10 mouse cellular contexts compared by ENCODE assay signal in genomic region chr17:45718323-45718722, GRCm38 (mm10). TPM values are rescaled to one million over a fixed set of nuclear protein-coding genes. Genes with fewer than 3 reads are reported as not detected.
DNase-seq lines count a peak whose midpoint lies in the region; ATAC-seq lines count a peak whose summit lies in the region.
"Had no signal": no experiment of that assay in that cellular context is flagged by ENCODE, and none has a peak within 500 bp of the region (broad histone marks: within the 10 kb centered on the region; RNA-seq: fewer than 3 reads in every experiment).

No protein-coding gene starts in this region.

- H3K4me3 ChIP-seq in forebrain, embryonic 11.5 days (ENCODE audit: low read depth, low read length), result no peak overlapping the region
- no peak overlapping the region for H3K4me3 ChIP-seq in intestine, embryonic 14.5 days (ENCODE audit: low read depth, low read length)
- H3K4me3 ChIP-seq in midbrain, embryonic 11.5 days (ENCODE audit: low read depth, low read length), result no peak overlapping the region
- H3K4me3 ChIP-seq in stomach, embryonic 16.5 days (replicated peaks; ENCODE audit: low read length), result no peak overlapping the region
- H3K4me3 ChIP-seq: embryonic facial prominence, embryonic 12.5 days; myocyte had no signal

- H3K9ac ChIP-seq in forebrain, embryonic 11.5 days (ENCODE audit: low read length), result no peak overlapping the region
- no peak overlapping the region for H3K9ac ChIP-seq in intestine, embryonic 14.5 days (ENCODE audit: low read length)
- no peak overlapping the region for H3K9ac ChIP-seq in midbrain, embryonic 11.5 days (ENCODE audit: low read length)
- no peak overlapping the region for H3K9ac ChIP-seq in stomach, embryonic 16.5 days (ENCODE audit: low read length)
- H3K9ac ChIP-seq: embryonic facial prominence, embryonic 12.5 days had no signal

- WGBS in forebrain, embryonic 11.5 days, result 11% methylated on average over 10 of the region's 10 CpGs
- WGBS in intestine, embryonic 14.5 days, result 5% methylated on average over 10 of the region's 10 CpGs
- 14% methylated on average over 10 of the region's 10 CpGs for WGBS in midbrain, embryonic 11.5 days
- 5% methylated on average over 10 of the region's 10 CpGs for WGBS in stomach, embryonic 16.5 days

- ATAC-seq in forebrain, embryonic 11.5 days (replicated peaks; ENCODE audit: low FRiP score), result 0 out of 2 replicates have a peak, but pooled peaks have one; percentile 18
- ATAC-seq in intestine, embryonic 14.5 days (replicated peaks; ENCODE audit: low FRiP score, low TSS enrichment, low read depth), result no peak
- peak; percentile 48; the same call in 1 of the 2 replicates for ATAC-seq in midbrain, embryonic 11.5 days (ENCODE audit: low FRiP score)
- ATAC-seq in stomach, embryonic 16.5 days (ENCODE audit: insufficient read depth, low FRiP score), result peak; percentile 65; the same call in 1 of the 2 replicates

- H3K4me2 ChIP-seq in forebrain, embryonic 11.5 days (ENCODE audit: low read depth, low read length, severe bottlenecking), result no peak overlapping the region
- no peak overlapping the region for H3K4me2 ChIP-seq in intestine, embryonic 14.5 days (ENCODE audit: low read length)
- no peak overlapping the region for H3K4me2 ChIP-seq in midbrain, embryonic 11.5 days
- no peak overlapping the region for H3K4me2 ChIP-seq in stomach, embryonic 16.5 days (ENCODE audit: low read depth, low read length)
- H3K4me2 ChIP-seq: embryonic facial prominence, embryonic 12.5 days had no signal

- H3K4me1 ChIP-seq in forebrain, embryonic 11.5 days (replicated peaks; ENCODE audit: control insufficient read depth, insufficient read depth, low read length), result no peaks in the 10 kb centered on the region
- peaks cover 3% of the 10 kb centered on the region; the same call in 1 of the 2 replicates for H3K4me1 ChIP-seq in intestine, embryonic 14.5 days (replicated peaks; ENCODE audit: control insufficient read depth, insufficient read depth, low read length)
- peaks cover 1% of the 10 kb centered on the region for H3K4me1 ChIP-seq in midbrain, embryonic 11.5 days (ENCODE audit: control insufficient read depth, insufficient read depth, low read length)
- H3K4me1 ChIP-seq in stomach, embryonic 16.5 days (ENCODE audit: control insufficient read depth, insufficient read depth, low read length), result no peaks in the 10 kb centered on the region

- no peaks in the 10 kb centered on the region for H3K9me3 ChIP-seq in forebrain, embryonic 11.5 days (ENCODE audit: control insufficient read depth, low read length)
- H3K9me3 ChIP-seq in intestine, embryonic 14.5 days (ENCODE audit: control insufficient read depth, low read length), result no peaks in the 10 kb centered on the region
- no peaks in the 10 kb centered on the region for H3K9me3 ChIP-seq in midbrain, embryonic 11.5 days (ENCODE audit: control insufficient read depth, low read length)
- H3K9me3 ChIP-seq in stomach, embryonic 16.5 days (replicated peaks; ENCODE audit: control insufficient read depth, low read length), result no peaks in the 10 kb centered on the region
- H3K9me3 ChIP-seq: embryonic facial prominence, embryonic 12.5 days had no signal

- no peak overlapping the region for H3K27ac ChIP-seq in forebrain, embryonic 11.5 days (ENCODE audit: low read depth, low read length)
- no peak overlapping the region for H3K27ac ChIP-seq in intestine, embryonic 14.5 days (ENCODE audit: low read depth)
- H3K27ac ChIP-seq in midbrain, embryonic 11.5 days (ENCODE audit: low read depth, low read length), result no peak overlapping the region
- H3K27ac ChIP-seq in stomach, embryonic 16.5 days (ENCODE audit: low read length), result no peak overlapping the region
- H3K27ac ChIP-seq: embryonic facial prominence, embryonic 12.5 days had no signal

- peak; percentile 67 for DNase-seq in ovary, postnatal 36 days (ENCODE audit: low spot score)
- no peak for DNase-seq in ovary, postnatal 10 days (ENCODE audit: low spot score)
- DNase-seq in adrenal gland, postnatal 25 days, result peak; percentile 70
- peak; percentile 74 for DNase-seq in forebrain, embryonic 11.5 days (ENCODE audit: low spot score)
- peak; percentile 77 for DNase-seq in intestine, embryonic 14.5 days (ENCODE audit: low spot score)
- peak; percentile 86 to 89 for DNase-seq in left cerebral cortex, postnatal 14 days (ENCODE audit: low spot score in 2 of 2)
- DNase-seq in midbrain, embryonic 11.5 days (ENCODE audit: low spot score, missing footprints), result peak; percentile 85

- H3K36me3 ChIP-seq in forebrain, embryonic 11.5 days (ENCODE audit: control insufficient read depth, insufficient read depth, low read length), result no peaks in the 10 kb centered on the region
- H3K36me3 ChIP-seq in intestine, embryonic 14.5 days (ENCODE audit: control insufficient read depth, insufficient read depth, low read length), result no peaks in the 10 kb centered on the region
- H3K36me3 ChIP-seq in midbrain, embryonic 11.5 days (ENCODE audit: control insufficient read depth, insufficient read depth, low read length), result no peaks in the 10 kb centered on the region
- H3K36me3 ChIP-seq in stomach, embryonic 16.5 days (ENCODE audit: control insufficient read depth, insufficient read depth, low read length), result no peaks in the 10 kb centered on the region
- H3K36me3 ChIP-seq: embryonic facial prominence, embryonic 12.5 days had no signal

- intact Hi-C loops in left cerebral cortex, postnatal 14 days (cut with DNase I), result loop anchor here (5.0 kb wide), 3 partner anchors 41 to 136 kb away; no protein-coding TSS in a partner anchor

- H3K27me3 ChIP-seq in forebrain, embryonic 11.5 days (ENCODE audit: control insufficient read depth, insufficient read depth, low read length), result no peaks in the 10 kb centered on the region
- H3K27me3 ChIP-seq in intestine, embryonic 14.5 days (replicated peaks; ENCODE audit: control insufficient read depth, insufficient read depth, low read length), result no peaks in the 10 kb centered on the region
- no peaks in the 10 kb centered on the region for H3K27me3 ChIP-seq in midbrain, embryonic 11.5 days (ENCODE audit: control insufficient read depth, insufficient read depth, low read length)
- no peaks in the 10 kb centered on the region for H3K27me3 ChIP-seq in stomach, embryonic 16.5 days (ENCODE audit: control insufficient read depth, insufficient read depth, low read length)
- H3K27me3 ChIP-seq: embryonic facial prominence, embryonic 12.5 days had no signal

RNA-seq across cellular contexts. Expression of gene 1600014C23Rik, which starts 15.3 kb away (rescaled TPM):
- total RNA-seq in adrenal gland, postnatal 25 days (2021), result not detected in 2 replicates
- 0.55 and 0.99 TPM in 2 replicates for polyA plus RNA-seq in forebrain, embryonic 11.5 days (2014; fragmentation: Nextera tagmentation; extraction: Ambion mirVana)
- polyA plus RNA-seq in intestine, embryonic 14.5 days (2014; fragmentation: Nextera tagmentation; extraction: Ambion mirVana), result not detected in 2 replicates
- under 1 TPM in 1 of 2 experiments, not detected in 1; 0.77 TPM for total RNA-seq in left cerebral cortex, postnatal 14 days (2021)
- 0.48 TPM in 1 of 2 replicates, not detected in the other for polyA plus RNA-seq in midbrain, embryonic 11.5 days (2014; fragmentation: Nextera tagmentation; extraction: Ambion mirVana)
- not detected in 2 replicates for polyA plus RNA-seq in stomach, embryonic 16.5 days (2015; fragmentation: Nextera tagmentation; extraction: Ambion mirVana)

RNA-seq across cellular contexts. Expression of gene Tmem63b, which starts 31.6 kb away (rescaled TPM):
- 51.6 TPM in 2 replicates for total RNA-seq in adrenal gland, postnatal 25 days (2021)
- polyA plus RNA-seq in forebrain, embryonic 11.5 days (2014; fragmentation: Nextera tagmentation; extraction: Ambion mirVana), result 49.8 and 54.5 TPM in 2 replicates
- 25.2 and 29.3 TPM in 2 replicates for polyA plus RNA-seq in intestine, embryonic 14.5 days (2014; fragmentation: Nextera tagmentation; extraction: Ambion mirVana)
- total RNA-seq in left cerebral cortex, postnatal 14 days (2021), result 100 to 1,000 TPM; 220 to 225 TPM
- 43.3 and 49.3 TPM in 2 replicates for polyA plus RNA-seq in midbrain, embryonic 11.5 days (2014; fragmentation: Nextera tagmentation; extraction: Ambion mirVana)
- polyA plus RNA-seq in stomach, embryonic 16.5 days (2015; fragmentation: Nextera tagmentation; extraction: Ambion mirVana), result 33.6 and 34.4 TPM in 2 replicates

RNA-seq across cellular contexts. Expression of gene Mrpl14, which starts 32.2 kb away (rescaled TPM):
- 101 and 124 TPM in 2 replicates for total RNA-seq in adrenal gland, postnatal 25 days (2021)
- polyA plus RNA-seq in forebrain, embryonic 11.5 days (2014; fragmentation: Nextera tagmentation; extraction: Ambion mirVana), result 107 and 108 TPM in 2 replicates
- 168 and 173 TPM in 2 replicates for polyA plus RNA-seq in intestine, embryonic 14.5 days (2014; fragmentation: Nextera tagmentation; extraction: Ambion mirVana)
- total RNA-seq in left cerebral cortex, postnatal 14 days (2021), result 10 to 100 TPM; 42.9 to 46.3 TPM
- 111 and 114 TPM in 2 replicates for polyA plus RNA-seq in midbrain, embryonic 11.5 days (2014; fragmentation: Nextera tagmentation; extraction: Ambion mirVana)
- polyA plus RNA-seq in stomach, embryonic 16.5 days (2015; fragmentation: Nextera tagmentation; extraction: Ambion mirVana), result 142 and 152 TPM in 2 replicates

RNA-seq across cellular contexts. Expression of gene Capn11, which starts 59.2 kb away (rescaled TPM):
- total RNA-seq in adrenal gland, postnatal 25 days (2021), result 0.46 TPM in 1 of 2 replicates, not detected in the other
- polyA plus RNA-seq in forebrain, embryonic 11.5 days (2014; fragmentation: Nextera tagmentation; extraction: Ambion mirVana), result 0.44 and 0.69 TPM in 2 replicates
- not detected in 2 replicates for polyA plus RNA-seq in intestine, embryonic 14.5 days (2014; fragmentation: Nextera tagmentation; extraction: Ambion mirVana)
- total RNA-seq in left cerebral cortex, postnatal 14 days (2021), result 1 to 10 TPM in 1 of 2 experiments, under 1 TPM in 1; 0.13 to 1.6 TPM
- polyA plus RNA-seq in midbrain, embryonic 11.5 days (2014; fragmentation: Nextera tagmentation; extraction: Ambion mirVana), result 0.52 and 0.84 TPM in 2 replicates
- polyA plus RNA-seq in stomach, embryonic 16.5 days (2015; fragmentation: Nextera tagmentation; extraction: Ambion mirVana), result 0.36 and 0.45 TPM in 2 replicates
